Mouse (Mus musculus): ENCODE data around the gene Il34.
"Not testable (repeated sequence)": the region's sequence is repeated elsewhere in the genome, so short reads cannot be mapped to it uniquely, and the experiment has no call there.

The Il34 gene

DNA sequence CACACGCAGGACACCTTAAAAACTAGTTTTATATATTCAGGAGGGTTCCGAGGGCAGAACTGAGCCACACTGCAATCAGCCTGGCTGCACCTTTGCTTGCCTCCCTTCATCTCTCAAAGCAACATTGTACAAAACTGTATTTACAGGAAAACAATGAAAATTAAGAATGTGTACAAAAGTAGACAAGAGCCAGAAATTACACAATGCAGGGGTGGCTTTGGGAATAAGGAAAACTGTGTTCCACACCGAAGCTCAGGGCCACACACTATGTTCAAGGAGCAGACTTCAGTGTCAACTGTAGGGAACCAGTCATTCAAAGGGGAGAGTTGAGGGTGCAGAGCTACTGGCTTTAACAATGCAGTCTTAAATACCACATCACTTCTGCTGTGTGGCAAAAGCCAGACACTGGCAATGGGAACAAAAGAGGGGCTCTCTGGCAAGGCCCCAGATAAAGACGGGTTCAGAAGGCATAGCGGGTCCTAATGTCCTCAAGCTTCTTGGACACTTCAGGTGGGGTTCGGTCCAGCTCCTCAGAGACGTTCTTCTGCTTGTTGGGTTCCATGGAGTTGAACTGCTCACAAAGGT is 4.8 kb upstream of the Il34 start:
- in situ Hi-C loops (cut with MseI, MboI), result no loop called here

DNA sequence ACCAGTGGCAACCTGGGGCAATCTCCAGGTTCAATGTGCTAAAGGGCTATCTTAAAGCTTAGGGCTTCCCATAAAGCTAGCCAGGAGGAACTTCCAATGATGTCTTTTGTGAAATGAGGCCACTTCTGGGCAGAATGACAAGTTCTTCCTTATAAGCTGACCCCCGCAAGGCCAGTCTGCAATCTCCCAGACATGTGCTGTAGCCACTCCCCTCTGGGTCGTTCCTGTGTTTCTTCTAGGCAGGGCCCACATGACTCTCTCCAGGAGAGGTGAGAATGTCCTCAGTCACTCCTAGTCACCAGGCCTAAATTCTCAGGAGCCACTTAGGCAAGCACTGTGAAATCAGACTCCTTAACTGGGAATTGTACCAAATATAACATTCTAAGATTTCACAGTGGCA is 4.1 kb upstream of the Il34 start:
- in situ Hi-C loops (cut with MseI, MboI), result loop anchor here in 1 of 2 experiments (5.0 kb wide), 1 partner anchor 58 kb away; no protein-coding TSS in a partner anchor

DNA sequence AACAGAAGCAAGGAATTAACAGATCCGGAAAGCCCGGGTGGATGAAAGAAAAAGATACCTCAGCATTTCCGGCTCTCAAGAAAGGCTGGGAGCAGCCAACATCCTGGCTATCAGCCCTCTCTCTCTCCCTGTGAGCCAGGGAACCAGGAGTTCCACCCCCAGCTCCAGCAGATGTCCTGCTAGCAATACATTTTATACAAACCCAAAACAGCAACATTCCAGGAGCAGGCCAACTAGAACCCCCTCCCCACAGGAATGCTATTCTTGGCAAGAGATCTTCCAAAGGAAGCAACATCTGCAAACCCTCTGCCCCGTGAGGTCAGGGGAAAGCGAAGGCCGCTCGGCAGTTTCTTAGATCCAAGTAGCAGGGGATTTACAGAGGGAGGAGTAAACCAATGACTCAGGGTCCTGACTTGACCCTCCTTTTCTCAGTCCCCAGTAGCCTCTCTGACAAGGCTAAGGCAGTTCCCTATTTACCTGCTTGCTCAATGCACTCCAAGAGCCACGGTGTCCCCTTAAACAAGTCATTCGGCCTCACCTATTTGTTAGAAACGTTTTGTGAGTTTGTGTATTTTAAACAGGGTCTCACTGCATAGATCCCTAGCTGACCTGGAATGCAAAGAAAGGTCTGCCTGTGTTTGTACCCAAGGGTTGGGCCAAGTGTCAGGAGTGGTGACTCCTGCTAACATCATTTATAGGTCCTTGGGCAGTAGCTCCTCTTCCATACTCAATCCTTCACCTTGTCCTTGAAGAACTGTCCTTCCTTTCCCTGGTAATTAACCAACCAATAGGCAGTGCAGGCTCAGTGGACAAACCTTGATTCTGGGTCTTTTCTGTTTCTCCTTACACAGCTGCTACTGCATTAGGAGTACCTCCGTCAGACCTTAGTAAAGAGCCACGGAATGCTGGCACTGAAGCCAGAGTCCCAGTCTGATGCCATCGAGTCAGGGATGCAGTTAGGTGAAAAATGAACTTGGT is 3.1 kb upstream of the Il34 start:
- in situ Hi-C loops (cut with MseI, MboI), result loop anchor here in 1 of 2 experiments (5.0 kb wide), 1 partner anchor 56 kb away; no protein-coding TSS in a partner anchor

DNA sequence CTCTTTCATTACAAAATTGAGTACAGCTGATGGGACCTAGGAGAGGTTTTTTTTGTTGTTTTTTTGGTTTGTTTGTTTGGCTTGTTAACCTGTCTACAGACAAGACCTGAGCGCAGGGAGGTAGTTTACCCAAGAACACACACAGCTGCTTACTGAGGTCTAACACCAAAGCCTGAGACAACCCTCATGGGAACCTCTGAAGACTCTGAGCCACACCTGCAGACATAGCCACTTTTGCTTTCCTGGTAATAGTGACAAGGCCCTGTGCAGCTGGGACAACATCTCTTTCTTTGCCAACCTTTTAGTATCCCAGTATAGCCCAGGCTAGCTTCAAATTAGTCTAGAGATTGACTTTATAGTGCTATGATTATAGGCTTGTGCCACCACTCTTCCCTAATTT is 422 bp upstream of the Il34 start:
- in situ Hi-C loops (cut with MseI, MboI), result loop anchor here in 1 of 2 experiments (5.0 kb wide), 1 partner anchor 54 kb away; no protein-coding TSS in a partner anchor

DNA sequence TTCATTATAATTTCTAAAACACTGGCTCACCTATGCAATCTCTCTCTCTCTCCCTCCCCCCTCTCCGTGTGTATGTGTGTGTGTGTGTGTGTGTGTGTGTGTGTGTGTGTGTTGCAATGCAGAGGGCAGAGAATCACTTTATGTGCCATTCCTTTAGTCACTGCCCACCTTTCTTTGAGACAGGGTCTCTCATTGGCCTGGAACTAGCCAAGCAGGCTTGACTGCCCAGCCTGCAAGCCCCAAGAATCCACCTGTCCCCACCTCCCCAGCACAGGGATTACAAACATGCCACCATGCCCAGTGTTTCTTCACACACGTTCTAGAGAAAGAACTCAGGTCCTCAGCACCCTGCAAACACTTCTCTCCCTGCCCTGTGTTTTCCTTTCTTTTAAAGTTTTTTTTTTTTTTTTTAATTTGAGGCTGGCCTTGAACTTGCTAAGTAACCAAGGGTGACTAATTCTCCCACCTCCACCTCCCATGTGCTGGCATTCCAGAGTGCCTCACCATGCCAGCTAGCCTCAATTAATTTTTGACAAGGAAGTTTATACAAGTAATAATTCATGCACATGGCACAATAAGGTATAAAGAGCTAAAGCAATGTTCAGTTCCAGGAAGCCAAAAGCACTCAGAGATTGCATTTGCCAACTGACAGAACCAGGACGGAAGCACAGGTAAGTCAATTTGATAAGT is 754 bp downstream of the Il34 start:
- in situ Hi-C loops (cut with MseI, MboI), result loop anchor here in 1 of 2 experiments (5.0 kb wide), 1 partner anchor 53 kb away; no protein-coding TSS in a partner anchor

DNA sequence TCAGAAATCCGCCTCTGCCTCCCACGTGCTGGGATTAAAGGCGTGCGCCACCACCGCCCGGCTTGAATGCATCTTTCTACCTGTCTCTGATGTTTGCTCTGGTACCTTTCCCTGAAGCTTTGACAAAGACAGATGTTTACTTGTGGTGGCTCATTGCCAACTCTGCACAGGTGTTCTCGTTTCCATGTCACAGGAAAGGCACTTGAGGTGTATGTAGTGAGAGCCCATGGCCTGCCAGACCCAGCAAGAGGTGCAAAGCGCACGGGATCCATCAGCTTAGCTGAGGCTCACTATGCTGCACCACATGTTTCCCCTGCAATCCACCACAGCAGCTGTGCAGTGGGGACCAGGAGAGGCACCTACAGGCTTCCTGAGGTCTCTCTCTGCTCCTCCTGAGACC is 1.9 kb downstream of the Il34 start:
- in situ Hi-C loops (cut with MseI, MboI), result no loop called here

DNA sequence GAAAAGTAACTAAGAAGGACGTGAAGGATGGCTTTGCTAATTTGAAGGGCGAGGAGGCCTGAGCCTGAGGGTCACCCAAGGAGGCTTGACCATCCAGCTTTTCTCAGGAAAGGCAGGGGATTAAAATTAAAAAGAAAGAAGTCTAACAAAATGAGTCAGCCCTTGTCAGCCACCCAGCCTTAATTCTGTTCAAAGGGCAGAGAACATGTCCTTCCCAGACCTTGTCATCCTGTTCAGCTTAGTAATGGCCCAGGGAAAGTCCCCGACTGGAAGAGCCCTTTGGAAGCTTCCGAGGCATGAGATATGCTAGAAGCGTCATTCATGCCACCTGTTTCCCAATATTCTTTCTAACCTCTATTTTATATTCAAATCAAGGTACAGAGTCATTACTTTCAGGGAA is 2.7 kb downstream of the Il34 start:
- in situ Hi-C loops (cut with MseI, MboI), result no loop called here

DNA sequence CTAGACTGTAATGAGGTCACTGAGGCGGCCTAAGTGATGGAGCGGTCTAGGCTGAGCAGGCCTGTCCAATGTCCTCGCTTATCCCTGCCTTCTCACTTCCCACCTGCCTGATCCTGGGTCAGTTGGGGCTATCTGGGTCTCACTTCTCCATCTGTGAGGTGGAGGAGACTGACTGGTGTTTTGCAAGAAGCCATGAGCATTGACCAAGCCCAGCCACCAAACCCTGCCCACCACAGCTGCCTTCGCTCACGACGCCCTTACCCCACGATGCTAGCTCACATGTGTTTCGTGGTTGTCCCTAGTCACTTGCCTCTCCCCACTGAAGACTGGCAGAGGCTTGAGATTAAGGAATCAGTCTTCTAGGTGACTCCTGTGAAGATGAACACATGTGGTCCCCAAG is 8.6 kb downstream of the Il34 start:
- in situ Hi-C loops (cut with MseI, MboI), result no loop called here

DNA sequence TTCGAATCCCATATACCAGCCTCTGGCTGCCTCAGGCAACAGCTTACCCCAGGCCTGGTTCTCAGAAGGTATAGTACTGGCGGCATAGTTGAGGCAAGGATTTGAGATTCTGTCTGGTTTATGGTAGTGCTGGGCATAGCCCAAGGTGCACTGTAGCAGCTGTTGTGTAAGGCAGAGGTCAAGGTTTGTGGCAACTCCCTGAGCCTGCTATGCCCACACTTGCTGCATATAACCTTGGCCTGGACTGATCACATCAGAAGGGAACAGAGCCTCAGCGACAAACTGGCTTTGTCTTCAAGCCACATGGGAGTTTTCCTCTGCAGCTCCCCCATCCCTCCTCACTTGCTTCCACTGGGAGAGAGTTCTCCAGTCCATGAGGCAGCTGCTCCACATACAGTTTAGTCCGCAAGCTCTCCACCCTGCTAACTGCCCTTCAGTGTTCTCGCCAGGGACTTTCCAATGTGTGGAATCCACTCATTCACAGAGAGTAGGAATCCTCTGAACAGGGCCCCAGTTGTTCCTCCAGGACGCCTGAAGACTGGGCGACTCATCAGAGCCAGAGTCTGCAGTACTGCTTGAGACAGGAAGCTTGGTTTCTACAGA is 11.3 kb downstream of the Il34 start:
- in situ Hi-C loops (cut with MseI, MboI), result no loop called here

DNA sequence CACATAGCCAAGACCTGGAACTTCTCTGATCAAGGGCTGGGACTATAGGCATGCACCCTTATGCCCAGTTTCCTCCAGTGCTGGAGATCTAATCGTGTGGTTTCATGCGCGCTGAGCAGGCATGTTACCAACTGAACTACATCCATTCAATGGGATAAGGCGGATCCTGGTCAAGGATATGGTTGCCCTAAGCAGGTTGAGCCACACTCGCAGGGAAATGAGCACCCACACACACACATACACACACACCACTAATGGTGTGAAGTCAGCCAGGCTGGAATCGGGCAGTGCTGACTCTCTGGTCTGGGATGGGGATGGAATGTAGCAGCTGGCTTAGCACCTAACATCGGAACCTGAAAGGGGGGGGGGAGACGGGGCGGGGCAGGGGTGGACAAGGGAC is 11.8 kb downstream of the Il34 start:
- in situ Hi-C loops (cut with MseI, MboI), result no loop called here

DNA sequence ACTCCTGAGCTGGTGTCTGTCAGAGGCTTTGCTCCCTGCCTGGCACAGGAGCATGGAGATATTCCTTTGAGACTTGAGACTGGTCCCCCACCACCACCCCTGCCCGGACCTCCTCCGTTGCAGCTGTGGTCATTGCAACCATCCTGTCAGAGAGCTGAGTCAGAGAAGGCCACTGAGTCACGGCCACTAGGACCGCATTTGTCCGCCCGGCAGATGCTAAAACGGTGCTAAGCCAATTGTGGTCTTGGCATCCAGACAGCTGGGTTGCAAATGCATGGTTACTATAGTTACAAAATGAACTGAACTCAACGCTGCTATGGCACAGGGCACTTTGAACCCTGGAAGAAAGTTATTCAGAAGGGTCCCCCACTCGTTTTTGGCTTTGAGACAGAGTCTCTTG is 12.2 kb downstream of the Il34 start:
- in situ Hi-C loops (cut with MseI, MboI), result no loop called here

DNA sequence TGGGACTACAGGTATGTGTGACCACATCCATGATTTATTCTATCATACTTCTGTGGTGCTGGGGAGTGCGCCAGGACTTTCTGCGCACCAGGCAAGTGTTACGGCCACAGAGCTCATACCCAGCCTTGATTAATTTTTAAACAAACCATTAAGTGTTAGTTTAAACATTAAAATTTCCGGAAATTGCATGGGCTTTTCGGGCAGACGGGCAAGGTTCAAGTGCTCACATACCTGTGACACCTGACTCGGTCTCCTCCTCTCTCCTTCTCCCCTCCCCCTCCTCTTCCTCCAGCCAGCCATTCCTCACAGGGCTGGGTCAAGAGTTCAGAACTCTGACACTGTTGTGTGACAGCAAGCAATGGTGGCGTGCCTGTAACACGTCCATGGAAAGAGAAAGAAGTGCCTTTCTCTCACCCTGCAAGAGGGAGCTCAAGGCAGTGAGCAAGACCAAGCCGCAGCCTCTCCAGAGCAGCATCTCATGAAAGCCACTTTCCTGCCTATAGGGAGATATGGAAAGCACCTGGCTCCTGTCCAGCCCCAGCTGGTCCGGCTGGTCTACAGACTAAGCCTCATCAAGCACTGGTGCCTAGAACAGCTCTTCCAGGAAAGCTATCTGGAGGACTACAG is 13.0 kb downstream of the Il34 start:
- in situ Hi-C loops (cut with MseI, MboI), result no loop called here

DNA sequence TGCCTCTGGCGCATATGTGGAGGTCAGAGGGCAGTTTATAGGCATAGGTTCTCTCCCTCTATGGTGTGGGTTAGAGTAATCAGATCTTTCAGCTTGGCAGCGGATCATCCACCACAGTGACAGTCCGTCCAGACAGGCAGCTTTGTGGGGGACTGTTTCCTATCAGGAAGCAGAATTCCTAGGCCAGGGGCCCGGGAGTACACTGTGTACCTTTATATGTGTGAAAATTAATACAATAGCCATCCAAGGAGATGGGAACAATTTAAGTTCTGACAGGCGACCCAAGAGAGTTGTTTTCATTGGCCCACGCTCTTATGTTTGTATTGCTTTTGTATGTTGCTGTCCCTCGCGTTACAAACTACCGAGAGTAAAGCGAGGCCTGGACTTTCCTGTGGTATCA is 14.6 kb downstream of the Il34 start:
- in situ Hi-C loops (cut with MseI, MboI), result no loop called here

DNA sequence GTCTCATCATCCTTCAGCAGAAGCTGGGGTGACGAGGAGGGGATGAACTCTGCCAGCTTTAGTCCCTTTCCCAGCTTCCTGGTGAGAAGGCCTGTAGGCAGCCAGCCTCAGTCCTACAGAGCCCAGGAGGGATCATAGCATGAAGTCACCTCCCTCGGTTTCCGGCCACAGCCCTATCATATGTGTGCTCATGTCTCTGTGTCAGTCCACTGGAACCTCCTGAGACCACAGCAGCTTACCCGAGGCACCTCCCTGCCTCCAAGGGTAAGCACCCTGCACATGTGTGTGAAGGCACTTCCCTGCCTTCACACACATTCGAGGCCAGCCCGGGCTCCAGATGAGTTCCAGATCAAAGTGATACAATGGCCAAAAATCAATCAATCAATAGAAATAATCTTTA is 15.5 kb downstream of the Il34 start:
- in situ Hi-C loops (cut with MseI, MboI), result no loop called here

DNA sequence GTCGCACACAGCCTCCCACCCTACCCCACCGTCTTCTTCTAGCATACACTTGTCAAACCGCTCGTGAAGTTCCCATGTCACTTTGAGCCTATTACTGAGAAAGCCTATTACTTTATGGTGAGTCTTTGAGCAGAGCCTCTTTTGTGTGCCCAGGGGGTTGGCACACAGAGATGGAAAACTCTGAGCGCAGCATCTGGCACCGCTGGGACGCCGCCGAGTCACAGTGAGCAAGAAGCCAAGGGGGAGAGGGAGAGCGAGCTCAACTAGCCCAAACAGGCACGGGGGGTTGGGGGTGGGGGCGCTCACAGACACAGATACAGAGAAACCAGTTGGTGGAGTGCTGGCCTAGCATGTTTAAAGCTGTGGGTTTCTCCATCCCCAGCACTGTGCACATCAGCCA is 16.2 kb downstream of the Il34 start:
- in situ Hi-C loops (cut with MseI, MboI), result no loop called here

DNA sequence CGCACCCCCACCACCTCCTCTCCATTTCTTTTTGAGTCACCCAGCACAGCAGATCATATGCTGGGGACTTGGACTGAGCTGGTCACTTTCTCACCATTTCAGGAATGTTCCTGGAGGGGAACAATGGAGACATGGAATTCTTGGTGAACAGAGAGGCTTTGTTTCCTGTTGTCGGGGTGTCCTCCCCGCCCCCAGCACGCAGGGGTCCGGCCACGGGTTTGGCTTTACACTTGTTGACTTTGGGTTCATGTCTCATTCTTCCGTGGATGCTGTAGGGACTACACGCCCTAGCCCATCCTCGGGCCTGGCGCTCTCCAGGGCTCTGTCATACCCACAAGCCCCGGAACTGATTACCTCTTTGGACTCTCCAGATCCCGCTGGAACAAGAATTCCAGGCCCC is 16.7 kb downstream of the Il34 start:
- in situ Hi-C loops (cut with MseI, MboI), result no loop called here

DNA sequence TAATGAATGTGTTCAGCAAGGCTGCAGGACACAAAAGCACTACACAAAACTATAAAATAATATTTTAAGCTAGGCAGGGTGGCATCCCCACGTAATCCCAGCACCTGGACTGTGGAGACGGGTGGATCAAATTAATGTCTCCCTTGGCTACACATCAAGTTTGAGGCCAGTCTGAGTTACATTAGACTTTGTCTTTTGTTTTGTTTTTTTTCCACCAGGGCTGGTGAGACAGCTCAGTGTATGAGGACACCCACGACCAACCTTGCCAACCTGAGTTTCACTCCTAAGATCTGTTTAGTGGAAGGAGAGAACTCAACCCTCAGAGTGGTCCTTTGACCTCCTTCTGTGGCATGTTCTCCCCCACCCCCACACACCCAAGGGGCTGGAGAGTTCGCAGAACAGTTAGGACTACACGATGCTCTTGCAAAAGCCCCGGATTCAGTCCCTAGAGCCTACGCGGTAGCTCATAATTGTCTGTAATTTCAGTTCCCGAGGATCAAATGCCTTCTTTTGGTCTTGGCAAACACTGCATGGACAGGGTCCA is 18.2 kb downstream of the Il34 start:
- in situ Hi-C loops (cut with MseI, MboI), result no loop called here

DNA sequence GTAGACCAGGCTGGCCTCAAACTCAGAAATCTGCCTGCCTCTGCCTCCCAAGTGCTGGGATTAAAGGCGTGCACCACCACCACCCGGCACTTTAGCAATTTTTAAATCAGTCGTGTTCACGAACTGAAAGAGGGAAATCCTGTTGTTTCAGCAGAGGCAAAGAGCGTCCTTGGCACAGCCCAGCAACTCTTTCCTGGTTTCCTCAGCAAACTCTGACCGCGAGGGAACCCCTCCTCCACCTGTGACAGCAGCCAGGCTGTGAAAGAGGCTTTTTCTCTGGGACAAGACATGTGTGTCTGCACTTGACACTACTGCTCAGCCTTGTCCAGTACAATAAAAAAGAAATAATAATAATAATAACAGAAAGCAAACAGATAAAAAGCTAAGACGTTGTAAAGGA is 18.8 kb downstream of the Il34 start:
- in situ Hi-C loops (cut with MseI, MboI), result no loop called here

DNA sequence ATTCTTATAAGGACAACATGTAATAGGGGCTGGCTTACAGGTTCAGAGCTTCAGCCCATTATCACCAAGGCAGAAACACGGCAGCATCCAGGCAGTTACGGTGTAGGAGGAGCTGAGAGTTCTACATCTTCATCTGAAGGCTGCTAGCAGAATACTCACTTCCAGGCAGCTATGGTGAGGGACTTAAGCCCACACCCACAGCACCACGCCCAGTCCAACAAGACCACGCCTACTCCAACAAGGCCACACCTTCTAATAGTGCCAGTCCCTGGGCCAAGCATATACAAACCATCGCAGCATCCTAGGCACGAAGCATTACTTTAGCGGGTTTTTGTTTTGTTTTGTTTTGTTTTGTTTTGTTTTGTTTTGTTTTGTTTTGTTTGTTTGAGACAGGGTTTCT is 19.2 kb downstream of the Il34 start:
- in situ Hi-C loops (cut with MseI, MboI), result not testable (repeated sequence)

DNA sequence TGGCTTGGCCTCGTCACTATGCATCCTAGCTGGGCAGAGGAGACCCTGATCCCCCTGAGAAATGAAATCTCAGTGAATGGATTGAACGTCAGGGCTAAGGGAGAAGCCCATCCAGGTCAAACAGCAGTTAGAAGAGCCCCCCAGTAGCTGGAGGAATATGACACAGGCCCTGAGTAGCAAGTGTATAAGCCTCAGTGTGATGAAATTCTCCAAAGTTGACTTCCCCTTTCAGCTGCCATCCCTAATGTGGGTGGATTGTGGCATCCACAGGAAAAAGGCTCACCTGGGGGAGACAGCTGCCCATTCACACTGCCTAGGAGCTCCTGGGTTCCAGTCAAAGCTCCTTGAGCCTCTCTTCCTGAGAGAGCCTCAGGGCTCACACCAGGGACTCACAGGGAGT is 20.4 kb downstream of the Il34 start:
- in situ Hi-C loops (cut with MseI, MboI), result no loop called here

Measured in mouse trophoblast stem cell (cell line).